Mouse (Mus musculus): ENCODE results near the gene Cdc14a.

DNA sequence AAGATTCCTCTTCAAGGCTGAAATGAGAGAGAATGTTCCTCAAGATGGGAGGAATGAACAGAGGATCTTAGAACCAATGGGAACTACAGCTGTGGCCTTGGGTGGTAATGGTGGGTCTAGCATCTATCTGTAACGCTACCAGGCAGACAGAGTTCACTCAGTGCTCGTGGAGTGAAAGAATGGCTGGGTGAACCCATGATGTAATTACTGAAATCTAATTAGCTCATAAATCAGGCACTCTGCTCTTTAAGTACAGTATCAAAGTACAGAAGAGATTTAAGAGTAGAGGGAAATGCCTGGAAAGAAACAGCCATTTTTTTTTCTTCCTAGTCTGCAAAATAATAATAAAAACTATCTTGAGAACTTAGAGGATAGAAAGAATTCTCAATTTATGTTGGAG is 57.7 kb downstream of the Cdc14a start:
- TF ChIP-seq CTCF (IDR thresholded peaks at IDR 0.05; ENCODE audit: extremely low read depth, insufficient read depth, low read length) (no peak), POLR2A (IDR thresholded peaks at IDR 0.05; ENCODE audit: extremely low read depth, insufficient read depth, low read length) (no peak)
